Mouse (Mus musculus) brain, embryonic 14.5 days (tissue): ENCODE data around the gene Igf1r.

ENCODE experiments used
- CTCF ChIP-seq: fragments of 200-500 bp; IDR thresholded peaks from 2 replicates; pipeline ENCODE4 v1.5.1; 2012; ENCODE audit warnings: inconsistent platforms, mild to moderate bottlenecking, moderate library complexity, borderline replicate concordance; ENCODE audit not compliant: insufficient read depth, insufficient read length; ENCODE audit errors: extremely low read depth
- POLR2A ChIP-seq: fragments of 200-500 bp; IDR thresholded peaks from 2 replicates; pipeline ENCODE4 v1.6.1; 2012; ENCODE audit warnings: mild to moderate bottlenecking, inconsistent platforms, borderline replicate concordance; ENCODE audit not compliant: poor library complexity, insufficient read depth, insufficient read length, severe bottlenecking; ENCODE audit errors: extremely low read depth

DNA sequence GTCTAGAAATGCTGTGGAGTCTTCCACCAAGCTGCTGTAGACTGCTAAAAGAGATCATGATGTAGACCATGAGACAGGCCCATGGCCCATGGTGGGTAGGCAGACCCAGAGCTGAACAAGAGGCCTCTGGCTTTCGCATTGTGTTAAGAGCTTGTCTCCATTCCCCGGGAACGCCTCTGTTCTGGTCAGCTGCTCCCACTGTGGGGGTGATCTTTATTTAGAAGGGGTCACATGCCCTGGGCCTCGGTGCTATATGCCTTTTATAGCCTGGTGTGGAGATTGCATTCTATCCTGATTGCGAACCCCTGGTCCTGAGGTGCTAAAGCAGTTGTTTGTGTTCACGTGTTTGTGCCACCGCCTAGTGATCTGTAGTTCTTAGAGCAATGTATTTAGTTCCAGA is 57.5 kb downstream of the Igf1r start:
- no peak for TF ChIP-seq CTCF
- TF ChIP-seq POLR2A, result no peak
